Mouse (Mus musculus): ENCODE data around the gene Jakmip3.

The Jakmip3 gene

DNA sequence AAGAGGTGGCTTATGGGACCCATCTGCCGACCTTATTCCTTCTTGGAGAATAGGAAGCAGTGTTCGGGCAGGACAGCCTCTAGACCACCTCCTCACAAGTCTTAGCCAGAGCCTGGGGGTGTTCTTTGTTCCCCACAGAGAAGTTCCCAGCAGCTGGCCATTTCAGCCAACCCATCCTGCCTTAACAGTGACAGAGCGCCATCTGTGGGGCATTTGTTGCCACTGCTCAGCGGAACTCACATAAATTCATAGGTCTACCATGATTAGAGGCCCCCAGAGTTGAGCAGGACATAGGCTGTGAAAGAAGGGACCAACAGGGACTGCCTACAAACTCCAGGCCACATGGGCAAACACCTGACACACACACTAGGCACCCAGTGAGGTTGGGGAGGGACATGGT, 122.9 kb downstream of the Jakmip3 start:
- no peak for DNase-seq (ENCODE audit: low spot score)

DNA sequence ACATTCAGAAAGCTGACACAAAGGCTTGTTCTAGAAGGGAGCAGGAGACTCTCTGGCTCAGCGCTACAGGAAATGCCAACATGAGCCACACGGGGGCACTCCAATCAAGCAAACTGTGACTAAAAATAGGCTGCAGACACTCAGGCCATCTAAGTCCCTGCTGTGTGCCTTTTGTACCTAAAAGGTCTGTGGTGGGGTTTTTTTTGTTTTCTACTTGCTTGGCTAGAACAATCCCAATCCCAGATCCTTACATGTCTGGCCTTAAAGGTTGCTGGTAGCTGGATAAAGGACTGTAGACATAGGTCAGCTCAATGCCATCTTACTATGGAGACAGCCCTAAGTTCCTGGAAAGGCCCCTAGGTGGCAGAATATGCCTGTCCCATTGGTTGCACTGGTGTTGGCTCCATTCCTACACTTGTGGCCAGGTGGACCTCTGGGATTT, 127.7 kb downstream of the Jakmip3 start:
- peak; percentile 55 for DNase-seq (ENCODE audit: low spot score)

DNA sequence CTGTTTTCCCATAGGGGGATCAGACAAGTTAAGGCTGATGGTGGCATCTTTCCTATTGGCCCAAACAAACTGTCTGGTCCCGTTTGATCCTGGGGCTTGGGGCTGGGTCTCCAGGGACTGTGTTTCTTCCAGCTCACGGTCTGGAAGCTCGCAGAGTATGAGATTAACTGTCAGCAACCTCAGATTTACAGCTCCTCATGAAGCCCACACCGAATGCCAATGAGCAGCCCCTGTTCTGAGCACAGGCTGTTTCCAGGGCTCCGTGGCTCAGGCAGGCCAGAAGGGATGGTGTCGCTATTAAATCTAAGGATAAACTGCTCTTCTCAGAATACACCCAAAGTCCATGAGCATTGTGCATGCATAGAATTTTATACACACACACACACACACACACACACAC, 133.7 kb downstream of the Jakmip3 start:
- no peak for DNase-seq (ENCODE audit: low spot score)

DNA sequence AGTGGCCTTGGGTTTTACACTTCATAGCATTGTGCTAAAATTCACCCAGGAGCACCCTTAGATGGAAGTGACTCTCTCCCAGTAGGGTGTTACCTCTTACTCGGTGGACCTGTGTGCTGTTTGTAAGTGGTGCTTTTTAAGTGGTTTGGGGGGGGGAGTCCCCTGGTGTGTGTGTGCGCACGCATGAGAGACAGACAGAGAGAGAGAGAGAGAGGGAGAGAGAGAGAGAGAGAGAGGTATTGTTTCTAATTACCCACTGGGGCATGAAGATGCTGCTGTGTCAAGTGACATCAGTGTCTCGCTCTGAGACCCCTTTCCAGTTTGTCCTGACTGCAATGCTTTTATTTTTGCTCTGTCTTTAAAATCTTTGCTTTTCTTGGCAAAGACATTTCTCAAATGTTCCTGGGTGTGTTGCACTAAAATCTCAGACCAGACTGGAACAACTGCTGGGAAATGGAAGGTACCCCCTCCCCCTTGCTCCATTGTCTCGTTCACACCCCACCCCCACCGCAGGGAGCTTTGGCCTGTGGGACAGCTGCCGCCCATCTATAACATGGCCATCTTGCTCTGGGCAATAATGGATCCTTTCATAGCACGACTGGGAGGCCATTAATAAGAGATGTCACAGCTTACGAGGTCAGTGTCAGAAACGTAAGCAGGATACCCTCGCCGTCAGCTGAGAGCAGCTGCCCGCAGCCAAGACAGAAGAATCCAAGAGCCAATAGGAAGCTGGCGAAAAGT, 134.7 kb downstream of the Jakmip3 start:
- no peak for DNase-seq (ENCODE audit: low spot score)

DNA sequence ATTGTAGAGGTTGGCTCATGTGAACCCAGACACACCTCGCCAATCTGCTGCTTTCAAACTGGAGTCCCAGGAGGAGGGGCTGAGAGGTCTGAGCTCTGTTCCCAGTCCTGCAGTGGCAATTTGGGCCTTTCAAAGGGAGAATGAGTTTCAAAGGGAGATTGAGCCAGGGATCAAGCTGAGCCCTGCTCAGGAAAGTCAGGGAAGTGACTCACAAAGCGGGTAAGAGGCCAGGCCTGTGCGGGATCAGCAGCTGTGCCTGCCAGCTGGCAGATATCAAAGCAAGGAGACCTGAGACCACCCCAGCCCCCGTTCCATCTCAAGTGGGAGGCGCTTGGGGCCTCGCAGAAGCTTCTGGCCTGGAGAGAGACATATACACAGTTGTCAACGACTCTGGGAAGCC, 136.8 kb downstream of the Jakmip3 start:
- no peak for DNase-seq (ENCODE audit: low spot score)

DNA sequence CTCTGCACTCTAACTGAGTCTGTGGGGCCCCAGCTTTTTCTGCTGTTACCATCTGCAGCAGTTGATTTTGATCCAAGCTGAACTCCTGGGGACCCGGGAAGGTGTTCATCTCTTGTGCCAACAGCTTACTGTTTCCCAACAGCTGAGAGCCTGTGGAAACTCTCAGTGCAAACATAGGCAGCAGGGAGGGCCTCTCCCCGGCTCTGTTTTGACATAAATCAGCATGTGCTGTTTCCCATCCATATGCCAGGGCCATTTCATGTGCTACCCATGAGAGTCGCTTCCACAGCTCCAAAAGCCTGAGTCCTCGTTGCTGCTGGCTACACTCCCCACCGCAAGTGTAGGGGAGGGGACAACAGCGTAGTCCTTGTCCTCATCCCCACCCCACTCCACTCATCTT, 137.7 kb downstream of the Jakmip3 start:
- DNase-seq (ENCODE audit: low spot score), result no peak

DNA sequence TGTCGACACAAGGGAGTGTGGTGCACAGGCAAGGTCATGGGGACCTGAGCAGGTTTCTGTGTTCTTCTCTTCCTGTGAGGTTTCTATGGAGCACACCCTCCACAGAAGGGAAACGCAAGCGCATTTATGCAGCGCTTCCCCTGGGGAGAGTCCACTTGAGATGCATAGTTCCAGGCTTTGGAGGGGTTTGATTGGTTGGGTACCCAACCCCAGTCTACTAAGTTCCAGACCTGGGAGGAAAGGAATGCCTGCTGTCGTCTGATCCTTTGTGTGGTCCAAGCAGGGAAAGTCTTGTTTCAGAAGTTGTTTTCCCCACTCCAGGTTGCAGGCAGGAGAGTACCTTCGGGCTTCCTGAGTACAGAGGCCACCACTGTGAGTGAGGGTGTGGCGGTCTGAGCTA, 138.6 kb downstream of the Jakmip3 start:
- DNase-seq (ENCODE audit: low spot score), result no peak

DNA sequence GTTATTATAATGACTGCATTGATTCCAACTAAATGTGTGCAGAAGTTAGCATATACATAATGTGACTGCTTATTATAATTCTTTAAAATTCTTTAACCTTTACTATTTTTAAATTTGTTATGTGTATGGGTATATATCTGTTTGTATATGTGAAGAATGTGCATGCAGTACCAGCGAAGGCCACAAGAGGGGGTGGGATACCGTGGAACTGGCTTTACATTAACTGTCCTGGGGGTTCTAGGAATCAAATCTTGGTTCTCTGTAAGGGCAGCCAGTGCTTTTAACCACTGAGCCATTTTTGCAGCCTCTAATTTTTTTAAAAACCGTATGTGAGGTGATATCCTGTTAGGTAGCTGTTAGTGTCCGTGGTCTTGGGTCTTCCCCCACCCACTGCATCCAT, 140.2 kb downstream of the Jakmip3 start:
- no peak for DNase-seq (ENCODE audit: low spot score)

DNA sequence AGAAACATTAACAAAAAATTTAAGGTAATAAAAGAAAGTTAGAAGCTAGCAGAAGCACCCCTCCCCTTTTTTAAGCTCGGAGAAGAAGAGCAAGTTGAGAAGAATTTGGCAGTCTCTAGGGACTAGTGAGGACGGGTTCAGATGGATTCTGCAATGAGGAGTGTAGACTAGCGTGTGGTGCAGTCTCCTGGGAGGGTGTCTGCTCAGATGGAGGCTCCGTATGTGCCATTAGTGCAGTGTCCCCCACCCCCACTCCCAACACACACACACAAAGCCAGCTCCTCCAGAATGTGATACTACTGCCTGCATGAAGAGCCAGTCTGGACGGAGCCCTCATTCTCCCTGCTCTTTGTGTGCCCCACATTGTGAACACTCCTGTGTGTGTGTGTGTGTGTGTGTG, 140.6 kb downstream of the Jakmip3 start:
- DNase-seq (ENCODE audit: low spot score), result no peak

DNA sequence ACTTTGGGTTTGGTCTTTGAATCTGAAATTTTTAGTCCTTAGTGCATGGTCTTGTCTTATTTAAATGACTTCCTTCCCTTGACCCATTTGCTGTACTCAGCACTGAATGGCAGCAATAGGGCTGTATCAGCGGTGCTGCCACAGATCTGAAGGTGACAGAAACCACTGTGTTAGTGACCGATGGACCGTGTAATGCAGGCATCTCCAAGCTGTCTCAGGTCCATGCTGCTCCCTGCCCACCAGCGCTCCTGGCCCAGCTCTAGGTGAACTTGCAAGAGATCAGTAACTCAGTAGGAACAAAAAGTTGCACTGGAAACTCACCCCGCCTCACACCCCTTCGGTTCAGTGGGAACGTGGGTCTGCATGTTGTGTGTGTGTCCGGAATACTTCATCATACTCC, 141.8 kb downstream of the Jakmip3 start:
- no peak for DNase-seq (ENCODE audit: low spot score)

DNA sequence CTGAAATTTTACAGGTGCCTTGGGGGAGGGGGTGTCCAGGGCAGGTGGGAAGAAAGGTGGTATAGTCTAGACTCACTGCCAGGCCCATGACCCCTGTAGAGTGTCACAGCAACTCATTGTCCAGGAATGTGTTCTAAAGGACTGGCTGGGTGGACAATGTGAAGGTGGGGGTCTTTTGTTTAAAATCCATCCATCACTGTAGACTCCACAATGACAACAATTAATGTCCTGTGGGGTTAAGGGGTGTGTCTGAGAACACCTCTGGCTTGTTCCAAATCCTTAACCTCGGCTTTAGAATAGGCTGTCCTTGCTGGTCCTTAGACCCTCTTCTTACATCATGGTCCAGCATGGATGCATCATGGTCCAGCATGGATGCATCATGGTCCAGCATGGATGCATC, 143.8 kb downstream of the Jakmip3 start:
- no peak for DNase-seq (ENCODE audit: low spot score)

DNA sequence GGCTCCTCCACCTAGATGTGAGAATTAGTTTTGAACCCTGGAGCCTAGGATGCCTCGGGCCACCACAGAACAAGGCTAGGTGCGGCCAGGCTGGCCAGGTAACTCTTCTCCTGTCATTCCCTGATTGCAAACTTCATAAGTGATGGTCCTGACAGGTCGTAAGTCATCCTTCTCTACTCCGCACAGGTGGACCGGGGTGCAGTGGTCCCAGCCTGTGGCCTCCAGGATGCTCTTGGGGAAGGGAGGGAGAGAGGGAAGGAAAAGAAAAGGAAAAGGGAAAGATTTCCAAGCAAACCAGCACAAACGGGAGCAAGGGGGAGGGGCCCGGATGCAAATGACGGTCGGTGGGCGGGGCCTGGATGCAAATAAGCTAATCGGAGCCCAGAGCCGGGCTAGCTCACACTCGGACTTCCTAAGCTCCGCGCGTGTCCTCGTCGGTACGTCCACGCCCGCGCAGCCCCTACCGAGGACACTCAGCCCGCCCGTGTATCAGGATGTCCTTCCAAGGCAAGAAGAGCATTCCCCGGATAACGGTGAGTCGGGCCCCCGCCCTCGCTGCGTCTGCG, 145.2 kb downstream of the Jakmip3 start, which contains the start of gene Dpysl4:
Dpysl4 (plus strand) TSS at position 373 of the 566 bp plus-strand sequence.
- DNase-seq (ENCODE audit: low spot score), result peak; percentile 40

DNA sequence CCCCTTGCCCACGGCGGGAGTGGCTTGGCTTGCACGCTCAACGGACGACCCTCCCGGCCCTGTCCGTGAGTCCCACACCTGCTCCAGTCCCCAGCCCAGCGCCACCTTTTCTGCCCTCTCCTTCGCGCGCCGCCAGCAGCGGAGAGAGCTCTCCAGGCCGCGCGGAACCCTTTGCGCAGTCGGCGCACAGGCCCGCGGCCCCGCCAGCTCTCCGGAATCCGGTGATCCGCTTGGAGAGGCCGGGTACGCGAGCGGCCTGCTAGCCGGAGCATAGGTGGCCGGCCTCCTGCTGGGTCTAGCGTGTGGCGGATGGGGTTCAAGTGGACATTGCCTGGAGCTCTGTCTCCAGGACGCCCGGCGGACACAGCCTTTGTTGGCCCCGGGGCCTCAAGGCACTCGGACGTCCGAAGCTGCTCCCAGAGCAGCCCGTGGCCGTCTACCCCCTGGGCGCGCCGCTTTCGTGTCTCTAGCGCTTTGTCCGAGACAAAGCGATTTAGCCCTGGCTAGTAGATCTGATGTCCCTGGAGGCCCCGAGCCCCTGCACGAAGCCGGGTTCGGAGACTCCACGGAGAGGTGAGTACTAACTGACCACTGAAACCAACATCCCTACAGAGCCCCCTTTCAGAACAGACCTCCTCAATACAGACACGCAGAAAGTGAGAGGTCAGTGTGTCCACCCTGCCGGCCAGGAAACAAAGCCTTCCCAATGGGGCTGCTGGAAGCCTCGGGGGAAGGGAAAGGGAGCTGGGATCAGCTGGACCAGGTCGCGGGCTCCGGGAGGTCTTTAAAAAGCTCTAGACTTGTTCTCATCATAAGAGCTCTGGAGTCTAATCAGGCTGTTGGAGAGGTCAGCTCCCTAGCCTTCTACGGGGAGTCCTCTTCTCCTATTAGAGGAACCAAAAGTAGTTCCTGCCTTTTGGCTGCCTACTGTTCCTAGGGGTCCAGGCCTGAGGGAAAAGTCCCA, 145.9 kb downstream of the Jakmip3 start:
- DNase-seq (ENCODE audit: low spot score), result peak; percentile 5

DNA sequence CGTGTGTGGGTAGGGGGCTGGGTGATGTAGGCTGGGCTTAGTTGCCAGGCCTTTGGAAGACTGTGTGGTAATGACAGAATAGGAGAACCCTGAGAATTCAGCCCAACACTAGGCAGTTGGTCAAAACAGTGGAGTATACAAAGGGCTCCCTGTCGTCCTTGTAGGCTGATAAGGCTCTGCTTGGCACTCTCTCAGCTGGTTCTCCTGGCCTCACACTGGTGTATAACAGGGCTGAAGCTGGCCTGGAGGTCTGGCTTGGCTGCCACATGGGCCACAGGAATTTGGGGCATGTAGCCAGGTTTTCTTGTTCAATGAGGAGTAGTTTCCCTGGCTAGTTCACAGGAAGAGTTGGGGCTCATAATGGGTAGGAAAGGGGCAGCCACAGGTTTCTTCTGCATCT, 147.3 kb downstream of the Jakmip3 start:
- DNase-seq (ENCODE audit: low spot score), result no peak

DNA sequence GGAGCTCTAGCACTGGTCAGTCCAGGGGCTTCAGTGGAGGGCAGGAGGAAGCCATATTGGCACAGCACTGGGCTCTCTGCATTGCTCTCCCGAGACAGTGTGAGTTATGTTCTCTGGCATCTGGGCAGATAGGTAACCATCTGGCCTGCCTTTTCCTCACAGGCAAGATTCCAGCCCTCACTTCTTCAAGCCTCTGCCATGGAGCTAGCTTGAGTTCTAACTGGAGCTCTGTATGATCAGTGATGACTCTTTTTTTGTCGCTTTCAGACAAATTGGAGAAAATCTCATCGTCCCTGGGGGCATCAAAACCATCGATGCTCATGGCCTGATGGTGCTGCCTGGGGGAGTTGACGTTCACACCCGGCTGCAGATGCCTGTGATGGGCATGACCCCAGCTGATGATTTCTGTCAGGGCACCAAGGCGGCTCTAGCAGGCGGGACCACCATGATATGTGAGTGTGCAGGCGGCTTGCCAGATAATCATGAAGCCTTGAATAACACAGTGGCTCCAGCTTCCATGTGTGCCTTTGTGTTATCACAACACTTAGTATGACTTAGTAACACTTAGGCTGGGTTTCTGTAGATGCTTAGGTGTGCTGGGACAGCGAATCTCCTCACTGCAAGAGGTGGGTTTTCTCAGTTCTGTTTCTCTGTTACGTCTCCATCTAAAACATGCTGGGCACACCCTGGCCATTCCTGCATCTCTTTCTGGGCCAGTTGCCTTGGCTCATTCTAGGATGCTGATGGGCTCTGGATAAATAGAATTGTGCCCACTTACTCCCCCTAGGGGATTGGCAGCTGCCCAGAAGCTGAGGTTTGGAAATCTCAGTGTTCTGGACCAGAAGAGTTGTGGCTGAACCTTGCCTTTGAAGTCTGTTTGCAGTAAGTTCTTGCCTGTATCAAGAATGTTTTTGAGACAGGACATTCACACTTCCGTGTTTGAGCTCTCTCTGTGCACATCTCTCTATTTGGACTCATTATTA, 149.7 kb downstream of the Jakmip3 start:
- no peak for DNase-seq (ENCODE audit: low spot score)

DNA sequence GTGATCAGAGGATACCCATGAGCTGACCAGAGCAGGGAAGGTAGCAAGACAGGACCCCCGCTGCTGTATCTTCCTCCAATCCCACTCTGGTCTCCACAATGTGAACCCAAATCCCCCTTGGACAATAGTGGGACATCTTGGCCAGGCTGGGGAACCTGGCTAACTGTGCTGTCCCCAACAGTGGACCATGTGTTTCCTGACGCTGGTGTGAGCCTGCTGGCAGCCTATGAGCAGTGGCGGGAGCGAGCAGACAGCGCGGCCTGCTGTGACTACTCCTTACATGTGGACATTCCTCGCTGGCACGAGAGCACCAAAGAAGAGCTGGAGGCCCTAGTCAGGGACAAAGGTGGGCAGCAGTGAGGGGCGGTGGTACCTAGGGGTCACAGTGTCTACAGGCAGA, 151.2 kb downstream of the Jakmip3 start:
- DNase-seq (ENCODE audit: low spot score), result no peak

DNA sequence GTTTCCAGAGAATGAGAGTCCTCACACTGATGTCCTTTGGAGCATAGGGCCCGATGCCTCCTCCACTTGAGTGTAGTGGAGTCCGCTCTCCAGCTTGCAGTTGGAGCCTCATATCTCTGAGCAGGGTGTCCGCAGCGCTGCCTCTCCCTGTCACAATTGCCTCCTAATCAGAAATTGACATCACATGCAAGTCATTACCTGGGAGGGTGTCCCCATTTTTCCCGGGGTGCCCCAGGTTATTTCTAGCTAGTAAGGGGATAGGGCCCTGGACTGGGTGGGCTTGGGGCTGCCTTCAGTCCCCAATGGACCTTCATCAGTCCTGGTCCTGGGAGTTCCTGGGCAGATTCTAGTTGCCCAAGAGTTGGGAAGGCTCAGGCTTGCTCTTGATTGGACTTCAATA, 152.1 kb downstream of the Jakmip3 start:
- DNase-seq (ENCODE audit: low spot score), result no peak

DNA sequence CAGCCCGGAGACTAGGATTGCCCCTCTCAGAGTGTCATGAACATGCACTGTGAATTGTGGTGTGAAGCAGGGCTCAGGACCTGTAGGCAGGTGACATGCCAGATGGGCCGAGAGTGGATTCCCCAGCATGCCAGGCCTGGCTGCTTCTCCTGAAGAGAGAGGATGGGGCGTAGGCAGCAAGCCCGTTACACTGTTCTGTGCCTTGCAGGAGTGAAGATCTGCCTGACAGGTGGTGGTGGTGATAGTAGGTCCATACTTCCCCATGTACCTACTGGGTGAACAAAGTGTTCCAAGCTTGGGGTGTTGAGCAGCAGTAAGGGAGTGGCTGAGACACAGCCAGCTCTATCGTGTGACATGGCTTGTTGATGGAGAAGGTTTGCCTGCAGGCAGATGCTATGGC, 152.6 kb downstream of the Jakmip3 start:
- DNase-seq (ENCODE audit: low spot score), result no peak

DNA sequence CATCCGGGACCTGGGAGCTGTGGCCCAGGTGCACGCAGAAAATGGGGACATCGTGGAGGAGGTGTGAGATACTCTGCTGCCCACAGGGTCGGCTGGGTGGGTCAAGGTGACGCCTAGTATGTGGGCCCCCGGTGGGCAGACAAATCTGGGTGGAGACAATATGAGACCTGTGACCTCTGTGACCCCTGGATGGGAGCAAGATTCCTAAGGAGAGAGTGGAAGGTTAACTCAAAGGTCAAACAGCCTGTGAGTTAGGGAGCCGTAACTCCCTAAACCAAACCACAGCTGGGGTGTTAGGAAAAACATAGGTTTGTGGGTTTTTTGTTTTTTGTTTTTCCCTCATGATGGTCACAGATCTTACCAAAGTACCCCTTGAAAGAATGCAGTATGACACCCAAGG, 153.3 kb downstream of the Jakmip3 start:
- DNase-seq (ENCODE audit: low spot score), result no peak

DNA sequence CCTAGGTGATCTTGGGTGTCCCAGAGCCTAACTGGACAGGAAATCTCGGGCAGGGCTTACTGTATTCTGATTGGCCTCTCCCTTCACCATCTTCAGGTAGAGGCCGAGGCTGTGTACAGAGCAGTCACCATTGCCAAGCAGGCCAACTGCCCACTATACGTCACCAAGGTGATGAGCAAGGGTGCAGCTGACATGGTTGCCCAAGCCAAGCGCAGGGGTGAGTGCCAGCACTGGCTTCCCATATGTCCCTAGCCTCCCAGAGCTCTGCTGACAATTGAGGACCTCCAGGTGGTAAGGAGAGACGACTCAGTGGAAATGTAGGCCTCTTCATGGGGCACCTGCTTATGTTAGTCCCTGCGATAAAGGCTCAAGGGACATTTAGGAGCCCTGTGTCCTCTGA, 154.2 kb downstream of the Jakmip3 start:
- DNase-seq (ENCODE audit: low spot score), result no peak

DNA sequence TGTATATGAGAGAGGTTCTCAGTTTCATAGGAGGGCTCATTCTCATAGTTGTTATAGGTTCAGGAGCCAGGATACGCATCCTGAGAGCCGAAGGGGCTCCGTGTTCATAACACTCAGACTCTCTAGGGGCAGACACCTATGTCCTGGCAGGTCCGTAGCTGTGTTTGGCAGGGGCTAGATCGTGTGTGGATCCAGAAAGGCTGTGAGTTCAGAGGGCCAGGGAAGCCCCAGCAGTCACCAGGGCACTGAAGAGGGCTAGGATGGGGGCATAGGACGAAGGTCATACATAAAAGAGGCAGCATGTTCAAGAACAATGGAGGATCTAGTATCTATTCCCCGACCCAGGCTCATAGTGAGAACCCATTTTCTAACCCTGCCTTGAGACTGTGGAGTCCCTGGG, 154.8 kb downstream of the Jakmip3 start:
- DNase-seq (ENCODE audit: low spot score), result no peak

DNA sequence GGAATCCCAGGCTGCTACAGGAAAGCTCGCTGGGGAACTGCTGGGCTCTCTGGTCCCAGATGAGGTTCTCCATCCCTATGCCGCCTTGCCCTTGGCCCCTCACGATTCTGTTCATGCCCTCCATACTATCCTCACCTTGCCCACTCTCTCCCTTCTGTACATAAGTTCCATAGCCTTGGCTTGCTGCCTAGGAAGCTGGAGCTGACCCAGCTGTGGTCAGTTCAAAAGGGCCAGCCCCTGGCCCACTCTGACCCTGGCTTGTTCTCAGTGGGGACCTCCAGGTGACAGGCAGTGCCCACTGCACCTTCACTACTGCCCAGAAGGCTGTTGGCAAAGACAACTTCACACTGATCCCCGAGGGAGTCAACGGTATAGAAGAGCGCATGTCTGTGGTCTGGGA, 155.9 kb downstream of the Jakmip3 start:
- DNase-seq (ENCODE audit: low spot score), result no peak

All from urinary bladder, postnatal 25 days (tissue).